Mouse (Mus musculus): ENCODE data around the gene Ugt2b1.
"Not testable (repeated sequence)": the region's sequence is repeated elsewhere in the genome, so short reads cannot be mapped to it uniquely, and the experiment has no call there.

Gene Ugt2b1

DNA sequence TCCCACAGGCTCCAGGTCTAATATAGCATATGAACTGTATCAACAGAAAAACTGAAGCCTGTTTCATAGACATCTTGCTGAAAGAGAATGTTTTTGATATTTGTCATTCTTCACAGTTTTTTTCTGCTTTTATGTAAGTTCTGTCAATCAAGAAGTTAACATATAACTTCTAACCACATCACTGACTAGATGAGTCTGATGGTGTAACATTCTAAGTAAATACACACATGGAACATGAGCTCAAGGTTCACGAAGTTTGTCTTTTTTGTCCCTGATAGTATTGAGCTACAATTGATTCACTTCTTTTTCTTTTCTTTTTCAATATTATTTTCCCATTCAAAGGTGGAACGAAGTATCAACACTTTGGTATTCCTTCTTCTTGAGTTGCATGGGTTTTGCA is at the start of gene Ugt2b1:
TSS of gene Ugt2b1 (minus strand) at position 105 of the 400 bp plus-strand sequence.
- no peak for DNase-seq

DNA sequence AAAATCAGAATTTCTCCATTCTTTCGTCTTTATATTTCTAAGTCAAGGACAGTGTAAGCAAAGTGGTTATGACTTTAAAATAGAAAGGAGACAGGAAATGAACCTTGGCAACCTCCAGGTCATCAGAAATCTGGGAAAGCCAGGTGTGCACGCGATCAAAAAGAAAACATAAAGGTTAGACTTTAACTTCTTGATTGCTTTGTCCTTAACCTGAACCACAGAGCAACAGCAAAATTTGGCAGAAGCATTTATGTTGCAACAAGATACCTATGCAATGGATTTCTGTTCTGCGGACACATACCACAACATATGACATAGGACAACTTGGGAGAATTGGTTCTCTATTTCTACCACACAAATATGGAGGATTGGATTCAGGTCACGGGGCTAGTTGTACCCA is 40.9 kb upstream of the Ugt2b1 start:
- not testable (repeated sequence) for DNase-seq

DNA sequence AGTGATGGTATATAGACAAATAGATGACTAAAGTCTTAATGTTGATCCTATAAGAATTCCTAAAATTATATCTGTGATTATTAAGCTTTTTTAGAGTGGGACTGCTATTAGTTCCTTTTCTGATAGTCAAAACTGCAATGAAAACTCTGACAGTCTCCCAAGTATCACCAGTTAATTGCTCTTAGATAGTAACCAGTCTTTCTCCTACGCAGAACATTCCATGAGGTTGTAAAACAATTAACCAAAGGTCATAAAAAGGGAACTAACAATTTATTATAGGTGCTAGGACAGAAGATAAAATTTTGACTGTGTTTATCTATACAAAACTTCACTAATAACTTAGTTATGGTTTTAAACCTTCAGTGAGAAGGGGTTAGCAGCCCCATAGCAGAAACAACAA is 36.5 kb upstream of the Ugt2b1 start:
- DNase-seq, result not testable (repeated sequence)

DNA sequence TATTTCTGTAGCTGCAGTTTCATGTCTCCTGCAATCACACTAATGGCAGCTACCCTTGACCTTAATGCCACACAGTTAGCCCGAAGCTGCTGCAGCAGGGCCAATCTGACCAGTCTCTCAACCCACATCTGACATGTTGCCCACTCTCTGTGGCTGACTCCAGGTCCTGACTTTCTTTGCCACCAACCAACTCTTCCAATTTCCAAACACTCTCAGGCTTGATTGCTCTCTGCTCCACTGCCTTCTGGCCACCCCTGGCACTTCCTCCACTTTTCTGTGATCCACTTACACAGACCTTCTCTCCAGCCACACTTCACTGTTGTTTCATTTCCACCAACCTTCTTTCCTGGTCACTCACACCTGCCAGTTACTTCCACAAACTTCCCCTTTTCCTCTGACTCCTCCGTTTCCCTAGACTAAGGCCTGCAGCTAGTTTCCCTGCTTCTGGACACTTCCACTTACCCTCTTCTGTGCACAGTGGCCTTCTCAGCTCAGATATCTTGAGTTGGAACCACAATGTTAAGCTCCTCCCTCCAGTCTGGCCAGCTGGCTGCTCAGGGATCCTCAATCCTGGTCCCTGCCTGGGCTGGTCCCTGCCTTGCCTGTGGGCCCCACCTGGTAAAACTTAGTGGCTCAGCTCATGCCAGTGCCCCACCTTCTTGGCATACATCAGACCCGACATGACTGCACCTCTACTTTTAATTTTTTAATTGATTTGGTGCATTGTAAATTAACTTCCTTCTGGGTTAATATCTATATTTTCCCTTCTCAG is 35.4 kb upstream of the Ugt2b1 start:
- no peak for DNase-seq

DNA sequence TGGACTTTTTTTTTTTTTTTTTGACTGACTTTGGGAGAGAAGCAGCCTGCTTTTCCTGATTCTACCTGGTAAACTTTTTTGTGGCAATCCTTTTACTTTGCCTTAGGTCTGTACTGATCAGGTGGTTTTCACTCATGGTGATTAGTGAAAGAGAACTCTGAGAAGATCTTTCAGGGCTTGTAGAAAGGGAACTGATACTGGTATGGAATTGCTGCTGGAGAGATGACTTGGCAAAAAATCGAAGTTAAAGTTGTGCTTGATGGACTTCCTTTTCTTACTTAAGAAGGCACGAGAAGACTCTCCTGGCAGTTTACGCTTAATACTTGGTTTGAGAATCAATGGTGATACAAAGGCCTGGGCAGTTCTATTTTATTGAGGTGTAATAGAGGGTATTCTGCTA is 34.2 kb upstream of the Ugt2b1 start:
- DNase-seq, result no peak

DNA sequence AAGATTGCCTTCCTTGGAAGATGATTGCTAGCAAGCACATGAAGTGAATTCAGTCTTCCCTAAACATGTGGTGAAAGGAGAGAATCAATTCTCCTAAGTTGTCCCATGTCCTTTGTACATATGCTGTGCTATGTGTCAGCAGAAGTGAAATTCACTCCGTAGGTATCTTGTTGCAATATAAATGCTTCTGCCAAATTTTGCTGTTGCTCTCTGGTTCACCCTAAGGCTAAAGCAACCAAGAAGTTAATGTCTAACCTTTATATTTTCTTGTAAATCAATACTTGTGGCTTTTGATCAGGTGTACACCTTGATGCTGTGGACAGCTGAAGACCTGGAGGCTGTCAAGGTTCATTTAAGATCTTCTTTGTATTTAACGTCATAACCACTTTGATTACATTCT is 15.8 kb upstream of the Ugt2b1 start:
- no peak for DNase-seq

DNA sequence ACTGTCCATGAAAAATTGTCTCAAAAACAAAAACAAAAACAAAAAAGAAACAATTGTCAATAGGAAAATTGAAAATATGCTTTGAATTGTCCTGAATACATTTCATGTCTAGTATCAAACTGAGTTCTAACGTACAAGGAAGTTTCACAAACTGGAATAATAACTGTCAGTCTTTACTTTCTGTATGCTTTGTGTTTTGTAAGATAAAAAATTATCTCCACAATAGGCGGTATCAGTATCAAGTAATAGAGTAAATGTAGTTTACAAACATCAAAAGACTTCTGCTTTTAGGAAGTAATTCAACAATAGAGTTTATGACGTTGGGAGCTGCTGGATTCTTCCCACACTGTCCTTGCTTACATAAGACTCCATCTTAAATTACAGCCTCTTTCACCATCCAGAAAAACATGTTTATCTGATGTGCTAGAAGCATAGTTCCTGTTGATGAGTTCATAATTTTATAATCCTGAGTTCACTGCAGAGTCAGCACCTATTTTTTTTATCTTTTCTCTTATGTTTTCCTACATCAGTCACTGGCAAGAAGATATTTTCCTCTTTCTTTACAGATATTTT is 5.6 kb downstream of the Ugt2b1 start:
- no peak for DNase-seq

DNA sequence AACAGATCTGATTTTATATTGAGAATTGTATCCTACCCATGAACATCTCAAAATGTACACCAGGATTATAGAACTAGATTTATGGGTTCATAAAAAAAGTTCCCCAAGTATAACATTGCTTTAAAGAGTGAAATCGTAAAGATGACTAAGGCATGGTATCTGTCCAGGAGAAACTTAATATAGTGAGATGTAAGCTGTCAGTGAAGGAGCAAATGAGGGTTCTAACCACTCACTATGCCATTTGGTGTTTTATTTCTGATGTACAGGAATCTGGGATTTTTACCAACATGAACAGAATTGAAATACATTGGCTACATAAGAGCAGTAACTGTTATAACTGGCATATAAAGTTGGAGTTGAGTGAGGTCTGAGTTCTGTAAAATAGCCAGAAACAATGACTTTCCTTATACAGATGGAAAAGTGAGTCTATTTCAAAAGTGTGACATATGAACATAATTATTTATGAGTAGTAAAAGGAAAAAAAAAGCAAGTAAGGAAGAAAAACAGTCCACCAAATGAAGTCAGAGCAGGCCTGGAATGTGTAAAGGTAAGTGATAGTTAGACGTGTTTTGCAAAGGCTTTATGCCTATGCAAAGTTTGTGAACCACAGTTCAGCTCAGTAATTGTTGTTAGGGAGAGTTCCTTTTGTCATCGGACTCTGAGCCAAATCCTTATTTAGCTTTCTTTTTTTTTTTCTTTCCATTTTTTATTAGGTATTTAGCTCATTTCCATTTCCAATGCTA is 14.8 kb downstream of the Ugt2b1 start:
- no peak for DNase-seq

DNA sequence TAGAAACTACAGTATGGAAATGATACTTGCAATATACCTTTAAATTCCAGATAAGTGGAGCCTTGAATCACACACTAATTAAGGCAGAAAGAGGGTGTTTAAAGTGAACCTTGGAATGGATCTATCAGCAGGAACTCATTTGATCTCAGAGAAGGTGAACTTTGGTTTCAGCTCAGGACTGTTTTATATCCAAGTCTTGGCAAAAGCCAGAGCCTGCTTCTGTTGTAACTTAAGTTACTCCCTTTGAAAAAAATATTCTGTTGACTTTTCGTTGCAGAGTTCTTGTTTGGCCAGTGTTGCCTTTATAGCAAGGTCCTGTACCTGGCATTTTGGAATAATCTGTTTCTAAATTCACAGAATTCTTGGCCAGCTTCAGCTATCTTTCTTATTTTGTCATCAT is 15.6 kb downstream of the Ugt2b1 start:
- no peak for DNase-seq

DNA sequence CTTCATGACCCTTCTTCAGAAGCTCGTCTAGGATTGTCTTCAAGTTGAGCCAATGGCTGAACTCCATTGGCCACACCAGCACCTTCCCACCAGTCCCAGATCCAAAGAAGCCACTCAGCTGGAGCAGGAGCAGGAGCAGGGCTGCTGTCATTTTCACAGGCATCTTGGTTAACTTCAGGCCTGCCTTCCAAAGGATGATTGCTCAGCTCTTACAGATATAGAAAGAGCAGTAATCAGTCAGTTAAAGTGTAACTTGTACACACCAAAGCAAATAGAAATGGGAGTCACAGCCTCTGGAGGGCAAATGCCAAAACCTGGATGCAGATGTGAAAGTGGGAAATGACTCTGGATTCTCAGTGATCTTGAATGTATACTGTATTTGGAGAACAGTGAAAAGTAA is 19.6 kb downstream of the Ugt2b1 start, which contains the start of gene Ugt2b34:
TSS of gene Ugt2b34 (minus strand) at position 180 of the 400 bp plus-strand sequence.
- DNase-seq, result no peak

DNA sequence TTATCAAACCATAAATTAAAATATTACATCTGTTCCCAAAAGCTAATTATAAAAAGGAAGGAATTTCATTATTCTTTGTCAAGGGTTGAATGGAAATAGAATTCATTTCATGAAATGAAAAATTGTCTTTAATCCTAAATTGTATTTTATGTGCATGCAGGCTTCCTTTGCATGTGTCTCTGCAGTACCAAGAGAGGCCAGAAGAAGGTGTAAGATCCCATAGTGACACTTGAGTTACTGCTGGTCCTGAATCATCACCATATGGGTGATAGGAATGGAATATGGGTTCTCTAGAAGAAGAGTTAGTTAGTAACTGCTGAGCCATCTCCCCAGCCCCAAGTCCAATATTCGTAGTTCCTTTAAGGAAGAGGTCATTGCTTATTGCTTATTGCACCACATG is 36.4 kb downstream of the Ugt2b1 start:
- DNase-seq, result no peak

DNA sequence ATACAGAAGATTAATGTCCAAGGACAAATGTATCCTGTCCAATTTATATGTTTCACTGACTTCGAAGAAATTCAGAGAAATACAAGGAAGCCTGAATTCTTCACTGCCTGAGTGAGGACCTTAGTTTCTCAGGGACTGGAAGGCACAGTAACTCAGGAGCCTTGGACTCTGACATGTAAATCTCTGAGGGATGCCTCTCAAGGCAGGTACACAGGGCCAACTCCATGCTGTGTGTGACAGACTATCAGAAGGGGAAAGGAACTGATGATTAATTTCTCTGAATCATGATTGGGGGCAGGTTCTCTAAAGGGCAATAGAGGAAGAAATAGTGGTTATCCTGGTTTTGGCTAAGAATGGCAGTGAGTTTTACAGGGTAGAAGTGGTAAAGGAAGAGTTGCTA is 37.9 kb downstream of the Ugt2b1 start:
- no peak for DNase-seq

DNA sequence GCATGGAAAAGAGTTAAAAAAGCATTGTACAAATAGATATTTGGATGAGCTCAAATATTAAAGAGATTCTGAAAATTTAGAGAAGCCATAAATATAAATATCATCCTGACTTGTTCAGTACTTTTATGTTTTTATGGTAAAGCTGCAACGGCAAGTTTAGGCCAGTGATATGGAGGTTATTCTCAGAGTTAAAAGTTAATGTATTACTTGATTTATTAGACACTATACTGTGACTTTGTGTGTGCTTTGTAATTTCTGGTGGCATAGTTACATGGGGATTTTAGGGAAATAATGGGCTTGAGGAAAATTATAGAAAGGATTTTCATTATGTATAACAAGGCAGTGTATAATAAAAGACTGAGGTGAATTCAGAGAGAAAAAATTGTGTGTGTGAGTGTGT is 39.2 kb downstream of the Ugt2b1 start:
- DNase-seq, result no peak

DNA sequence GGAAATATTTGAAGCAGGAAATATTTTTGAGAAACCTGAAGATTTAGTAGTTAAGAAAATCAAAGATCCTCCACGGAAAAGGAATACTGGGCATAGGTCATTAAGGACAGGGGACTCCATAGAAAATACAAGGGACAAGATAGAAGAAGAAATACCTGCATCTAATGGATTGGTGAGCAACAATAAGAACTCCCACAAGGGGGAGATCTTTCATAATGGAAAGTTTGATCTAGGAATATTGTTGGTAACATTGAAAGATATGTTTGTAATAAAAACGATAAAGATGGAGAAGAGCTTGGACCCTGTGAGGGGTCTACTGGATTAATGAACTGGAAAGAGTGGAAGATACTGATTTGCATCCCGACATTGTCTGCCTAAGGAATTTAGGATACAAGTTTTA is 39.7 kb downstream of the Ugt2b1 start:
- DNase-seq, result no peak

DNA sequence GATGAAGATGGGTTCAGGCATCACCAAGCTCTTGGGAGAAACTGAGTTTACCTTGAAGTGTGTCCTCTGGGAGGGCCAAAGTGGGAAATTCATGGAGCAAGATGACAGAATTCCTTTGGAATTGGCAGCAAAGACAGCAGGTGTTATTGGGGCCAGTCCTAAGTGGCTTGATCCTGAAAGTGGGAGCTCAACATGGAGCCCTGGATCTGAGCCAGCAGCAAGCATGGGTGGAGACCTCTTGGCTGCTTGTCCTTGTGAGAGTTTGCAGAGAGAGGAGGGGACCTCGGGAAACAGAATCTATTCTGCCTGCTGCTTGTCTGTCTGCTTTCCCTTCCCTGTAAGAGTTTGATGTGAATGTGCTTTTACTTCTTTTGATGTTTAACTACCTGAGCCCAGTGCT is 54.5 kb downstream of the Ugt2b1 start:
- no peak for DNase-seq
